Mouse (Mus musculus): Measurements from ENCODE around the gene 4930442H23Rik. TPM values are rescaled to one million over a fixed set of nuclear protein-coding genes. Genes with fewer than 3 reads are reported as not detected.

Gene 4930442H23Rik
- polyA plus RNA-seq, 1 experiment from 2014 or later: 0.16 TPM

GRCm38 (mm10) chr10:81190912-81191321 lies 7.3 kb upstream of the 4930442H23Rik start:
- Histone ChIP-seq H3K36me3 (ENCODE audit: insufficient read depth, low read length) (peaks cover 13% of the 10 kb centered on the region; the same call in 1 of the 2 replicates), H3K9ac (replicated peaks; ENCODE audit: low read depth) (no peak overlapping the region), H3K27ac (ENCODE audit: low read length) (peak overlapping the region; percentile 20; the same call in 1 of the 2 replicates), H3K9me3 (ENCODE audit: low read length) (no peaks in the 10 kb centered on the region), H3K4me2 (replicated peaks; ENCODE audit: low read depth, low read length) (no peak overlapping the region), H3K4me3 (ENCODE audit: low read depth, low read length) (no peak overlapping the region), H3K4me1 (ENCODE audit: insufficient read depth, low read depth, low read length) (peaks cover 9% of the 10 kb centered on the region; the same call in 1 of the 2 replicates), H3K27me3 (replicated peaks; ENCODE audit: insufficient read depth, low read length) (peaks cover 9% of the 10 kb centered on the region; the same call in 1 of the 2 replicates)
- no peak for TF ChIP-seq EP300 (IDR thresholded peaks at IDR 0.05)
- TF ChIP-seq CTCF (IDR thresholded peaks at IDR 0.05): peak; percentile 60
- peak; percentile 17; the same call in 1 of the 2 replicates for ATAC-seq
- DNase-seq (ENCODE audit: low spot score): no peak
- 60% methylated on average over 6 of the region's 6 CpGs for WGBS

- Histone ChIP-seq H3K9ac (replicated peaks; ENCODE audit: low read depth) (no peak overlapping the region), H3K27ac (ENCODE audit: low read length) (peak overlapping the region; percentile 20; the same call in 1 of the 2 replicates), H3K4me2 (replicated peaks; ENCODE audit: low read depth, low read length) (no peak overlapping the region), H3K27me3 (replicated peaks; ENCODE audit: insufficient read depth, low read length) (peaks cover 7% of the 10 kb centered on the region; the same call in 1 of the 2 replicates), H3K36me3 (ENCODE audit: insufficient read depth, low read length) (peaks cover 13% of the 10 kb centered on the region; the same call in 1 of the 2 replicates), H3K4me1 (ENCODE audit: insufficient read depth, low read depth, low read length) (peaks cover 9% of the 10 kb centered on the region; the same call in 1 of the 2 replicates), H3K9me3 (ENCODE audit: low read length) (no peaks in the 10 kb centered on the region), H3K4me3 (ENCODE audit: low read depth, low read length) (no peak overlapping the region)
- 70% methylated on average over 31 of the region's 31 CpGs for WGBS
- TF ChIP-seq EP300 (IDR thresholded peaks at IDR 0.05) (no peak), CTCF (IDR thresholded peaks at IDR 0.05) (peak; percentile 73)
- ATAC-seq (no peak), DNase-seq (ENCODE audit: low spot score) (peak; percentile 42)
Measured at GRCm38 (mm10) chr10:81190236-81190911, 6.7 kb upstream of the 4930442H23Rik start.

- Histone ChIP-seq H3K36me3 (ENCODE audit: insufficient read depth, low read length) (peaks cover 13% of the 10 kb centered on the region; the same call in 1 of the 2 replicates), H3K4me1 (ENCODE audit: insufficient read depth, low read depth, low read length) (peaks cover 9% of the 10 kb centered on the region; the same call in 1 of the 2 replicates), H3K27me3 (replicated peaks; ENCODE audit: insufficient read depth, low read length) (0 out of 2 replicates have a peak, but pooled peaks cover 3% of the 10 kb centered on the region), H3K9ac (replicated peaks; ENCODE audit: low read depth) (no peak overlapping the region), H3K4me3 (ENCODE audit: low read depth, low read length) (no peak overlapping the region), H3K4me2 (replicated peaks; ENCODE audit: low read depth, low read length) (no peak overlapping the region), H3K9me3 (ENCODE audit: low read length) (no peaks in the 10 kb centered on the region), H3K27ac (ENCODE audit: low read length) (no peak overlapping the region)
- ATAC-seq (no peak), DNase-seq (ENCODE audit: low spot score) (no peak)
- 78% methylated on average over 26 of the region's 26 CpGs for WGBS
- no peak for TF ChIP-seq EP300 (IDR thresholded peaks at IDR 0.05)
- no peak for TF ChIP-seq CTCF (IDR thresholded peaks at IDR 0.05)
Measured at GRCm38 (mm10) chr10:81189821-81190220, 6.2 kb upstream of the 4930442H23Rik start.

GRCm38 (mm10) chr10:81187161-81187560 lies 3.5 kb upstream of the 4930442H23Rik start:
- no peaks in the 10 kb centered on the region for H3K9me3 ChIP-seq (ENCODE audit: low read length)
- no peak overlapping the region for H3K9ac ChIP-seq (replicated peaks; ENCODE audit: low read depth)
- ATAC-seq (no peak), DNase-seq (ENCODE audit: low spot score) (no peak)
- TF ChIP-seq EP300 (IDR thresholded peaks at IDR 0.05): no peak
- no peak for TF ChIP-seq CTCF (IDR thresholded peaks at IDR 0.05)
- H3K4me1 ChIP-seq (ENCODE audit: insufficient read depth, low read depth, low read length): peaks cover 15% of the 10 kb centered on the region; the same call in 1 of the 2 replicates
- no peak overlapping the region for H3K27ac ChIP-seq (ENCODE audit: low read length)
- no peak overlapping the region for H3K4me3 ChIP-seq (ENCODE audit: low read depth, low read length)
- H3K4me2 ChIP-seq (replicated peaks; ENCODE audit: low read depth, low read length): no peak overlapping the region
- 92% methylated on average over 9 of the region's 9 CpGs for WGBS
- H3K36me3 ChIP-seq (ENCODE audit: insufficient read depth, low read length): peaks cover 13% of the 10 kb centered on the region; the same call in 1 of the 2 replicates
- H3K27me3 ChIP-seq (replicated peaks; ENCODE audit: insufficient read depth, low read length): no peaks in the 10 kb centered on the region

GRCm38 (mm10) chr10:81184765-81185164 lies 1.1 kb upstream of the 4930442H23Rik start:
- Histone ChIP-seq H3K4me2 (replicated peaks; ENCODE audit: low read depth, low read length) (no peak overlapping the region), H3K9me3 (ENCODE audit: low read length) (no peaks in the 10 kb centered on the region), H3K4me3 (ENCODE audit: low read depth, low read length) (no peak overlapping the region), H3K9ac (replicated peaks; ENCODE audit: low read depth) (no peak overlapping the region), H3K4me1 (ENCODE audit: insufficient read depth, low read depth, low read length) (peaks cover 7% of the 10 kb centered on the region; the same call in 1 of the 2 replicates), H3K36me3 (ENCODE audit: insufficient read depth, low read length) (peaks cover 28% of the 10 kb centered on the region), H3K27ac (ENCODE audit: low read length) (peak overlapping the region; percentile 89), H3K27me3 (replicated peaks; ENCODE audit: insufficient read depth, low read length) (no peaks in the 10 kb centered on the region)
- peak; percentile 45 for ATAC-seq
- WGBS: 8% methylated on average over 4 of the region's 4 CpGs
- peak; percentile 90 for DNase-seq (ENCODE audit: low spot score)
- peak; percentile 78 for TF ChIP-seq EP300 (IDR thresholded peaks at IDR 0.05)
- no peak for TF ChIP-seq CTCF (IDR thresholded peaks at IDR 0.05)

Data from lung, postnatal 0 days (tissue).